Mouse (Mus musculus) adrenal gland, postnatal 36 days (tissue): ENCODE results near the gene Egfem1. TPM values are rescaled to one million over a fixed set of nuclear protein-coding genes. Genes with fewer than 3 reads are reported as not detected.

ENCODE experiments used
- DNase-seq, 2 experiments: peaks; one replicate each; pipeline ENCODE4 v3.0.0; 2021; ENCODE audit warnings: mixed read lengths in 1 of 2
- long read RNA-seq, 2 experiments: library from polyadenylated mRNA; stranded (forward); transcript quantifications; one replicate each; pipeline ENCODE4 v2.0.0; 2021; ENCODE audit warnings: borderline sequencing depth in 2 of 2
- total RNA-seq, 2 experiments: library from RNA; stranded (reverse); gene quantifications; 2 replicates each; pipeline ENCODE4 v1.2.3; 2021

The Egfem1 gene
- total RNA-seq = under 1 TPM in 1 of 2 experiments, not detected in 1; 0.36 TPM
- long read RNA-seq, experiment 1, partial matches to known transcripts = 0 of 1 reads
- long read RNA-seq, experiment 1, other reads (novel, unspliced or antisense) = 1 of 1 reads
- long read RNA-seq, experiment 2 = 0 reads

DNA sequence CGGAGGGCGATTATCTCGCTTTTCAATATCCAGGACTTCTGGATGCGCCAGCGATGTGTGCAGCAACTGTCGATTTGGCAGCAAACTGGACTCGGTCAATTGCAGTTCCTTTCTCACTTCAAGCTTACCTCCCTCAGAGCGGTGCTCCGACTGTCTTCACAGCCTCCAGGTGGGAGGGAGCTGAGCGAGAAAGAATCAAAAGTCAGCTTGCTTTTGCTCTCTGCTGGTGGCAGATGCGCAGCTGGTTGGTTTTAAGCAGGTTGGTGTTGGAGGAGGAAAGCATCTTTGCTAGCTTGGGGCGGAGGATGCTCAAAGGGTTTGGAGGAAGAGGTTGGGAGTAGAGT, at the start of gene Egfem1:
Gene Egfem1, plus strand, starts transcription at position 72 of the 344 bp plus-strand sequence.
- DNase-seq = no peak

GRCm38 (mm10) chr3:29033107-29033506, 48.7 kb upstream of the Egfem1 start:
- DNase-seq = no peak

DNA sequence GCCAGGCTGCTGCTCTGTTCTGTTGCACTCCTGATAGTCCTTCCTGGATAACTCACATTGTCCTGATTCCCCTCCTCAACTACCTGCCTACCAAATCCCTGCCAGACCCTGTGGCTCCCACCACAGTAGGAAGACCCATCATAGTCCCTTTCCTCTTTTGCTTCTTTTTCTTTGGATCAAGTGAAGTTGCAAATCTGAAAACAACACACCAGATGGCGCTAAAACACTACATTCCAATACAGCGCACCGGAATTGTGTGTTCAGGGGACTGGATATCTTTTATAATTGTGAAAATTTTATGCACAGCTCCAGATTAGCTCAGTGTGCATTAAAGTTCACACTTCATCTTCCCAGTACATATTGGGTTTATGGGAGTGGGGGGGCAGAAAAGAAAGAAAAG, 45.7 kb upstream of the Egfem1 start:
- peak; percentile 7 to 33 for DNase-seq

DNA sequence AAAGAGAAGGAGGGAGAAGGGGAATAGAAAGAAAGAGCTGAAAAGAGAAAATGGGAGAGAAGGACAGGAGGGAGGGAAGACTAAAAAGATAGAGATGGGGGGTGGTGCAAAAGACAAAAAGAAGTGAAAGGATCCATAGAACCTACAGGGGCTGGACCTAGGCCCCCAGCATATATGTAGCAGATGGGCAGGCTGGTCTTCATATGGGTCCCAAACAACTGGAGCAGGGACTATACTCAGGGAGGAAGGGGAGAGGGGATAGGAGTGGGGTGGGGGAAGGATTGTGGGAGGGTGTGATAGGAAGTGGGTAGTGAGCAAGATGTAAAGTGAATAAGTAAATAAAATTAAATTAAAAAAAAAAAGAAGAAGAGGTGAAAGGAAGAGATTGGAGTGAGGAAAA, 45.2 kb upstream of the Egfem1 start:
- no peak for DNase-seq

DNA sequence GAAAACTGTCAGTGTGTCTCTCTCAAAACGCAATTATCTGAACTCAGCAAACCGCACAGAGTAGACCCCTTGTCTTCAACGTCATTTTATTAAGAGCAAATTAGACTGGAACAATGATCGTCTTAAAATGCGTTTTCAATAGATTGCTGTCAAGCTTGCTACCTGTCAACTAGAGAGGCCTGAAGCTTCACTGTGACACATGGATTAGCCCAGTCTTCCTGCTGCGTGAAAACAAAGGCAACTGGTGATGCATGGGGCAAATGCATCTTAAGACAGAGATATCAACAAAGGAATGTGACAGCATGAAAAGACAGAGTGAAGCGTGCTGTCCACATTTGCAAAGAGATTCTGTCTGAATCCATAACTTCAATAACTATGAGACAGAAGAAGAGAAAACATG, 41.8 kb upstream of the Egfem1 start:
- no peak for DNase-seq

- peak in 1 of 2 experiments; percentile 2 for DNase-seq
Measured at GRCm38 (mm10) chr3:29046281-29046680, 35.5 kb upstream of the Egfem1 start.

DNA sequence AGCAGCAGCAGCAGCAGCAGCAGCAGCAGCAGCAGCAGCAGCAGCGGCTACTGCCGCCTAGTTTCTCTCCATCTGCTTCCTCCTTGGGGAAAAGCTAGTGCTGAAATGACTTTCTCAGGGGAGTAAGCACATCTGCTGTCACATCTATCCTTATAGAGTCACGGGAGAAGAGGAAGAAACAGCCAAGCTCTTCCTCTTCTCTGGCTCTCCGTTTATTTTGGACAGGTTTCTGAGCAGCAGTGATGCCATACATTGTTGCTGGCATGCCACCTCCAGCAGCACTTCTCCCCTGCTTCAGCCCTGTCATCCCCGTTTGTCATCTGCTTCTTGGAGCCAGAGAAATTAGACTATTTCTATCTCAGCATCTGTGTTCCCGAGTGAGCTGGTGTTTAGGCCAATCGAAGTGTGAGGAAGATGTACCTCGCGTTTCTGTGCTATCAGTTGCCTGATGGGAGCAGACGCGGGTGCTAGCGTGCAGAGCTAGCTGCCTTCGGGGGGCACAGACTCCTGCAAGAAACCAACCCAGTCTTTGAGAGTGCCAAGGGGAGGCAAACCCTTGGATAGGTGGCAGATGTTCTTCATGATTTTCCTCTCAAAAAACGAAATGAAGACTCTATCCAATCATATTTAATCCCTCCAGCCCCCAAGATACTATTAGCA, 34.4 kb upstream of the Egfem1 start:
- no peak for DNase-seq

DNA sequence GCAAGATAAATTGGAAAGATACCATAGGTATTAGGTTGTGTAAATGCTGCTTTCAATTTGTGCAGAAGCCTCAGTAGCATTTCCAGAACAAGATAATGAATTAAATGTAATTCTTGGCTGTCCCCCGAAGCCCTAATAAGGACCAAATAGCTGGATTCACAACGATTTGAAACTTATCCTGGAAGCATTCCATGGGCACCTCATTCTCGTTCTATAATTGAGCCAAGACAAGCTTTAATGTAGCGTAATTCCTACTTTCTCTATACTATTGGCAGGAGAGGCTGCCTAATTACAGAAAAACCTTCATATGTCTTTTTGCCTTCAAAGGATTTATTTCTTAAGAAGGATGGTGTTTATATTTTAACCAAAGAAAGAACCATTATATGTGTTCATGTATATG, 18.7 kb upstream of the Egfem1 start:
- DNase-seq = no peak

- no peak for DNase-seq
Measured at GRCm38 (mm10) chr3:29068428-29069098, 13.3 kb upstream of the Egfem1 start.

- DNase-seq = no peak
Measured at GRCm38 (mm10) chr3:29071315-29071714, 10.5 kb upstream of the Egfem1 start.

- DNase-seq = no peak
Measured at GRCm38 (mm10) chr3:29081517-29081916, 306 bp upstream of the Egfem1 start.

GRCm38 (mm10) chr3:29082296-29082995, 623 bp downstream of the Egfem1 start:
- DNase-seq = peak; percentile 21 to 36

DNA sequence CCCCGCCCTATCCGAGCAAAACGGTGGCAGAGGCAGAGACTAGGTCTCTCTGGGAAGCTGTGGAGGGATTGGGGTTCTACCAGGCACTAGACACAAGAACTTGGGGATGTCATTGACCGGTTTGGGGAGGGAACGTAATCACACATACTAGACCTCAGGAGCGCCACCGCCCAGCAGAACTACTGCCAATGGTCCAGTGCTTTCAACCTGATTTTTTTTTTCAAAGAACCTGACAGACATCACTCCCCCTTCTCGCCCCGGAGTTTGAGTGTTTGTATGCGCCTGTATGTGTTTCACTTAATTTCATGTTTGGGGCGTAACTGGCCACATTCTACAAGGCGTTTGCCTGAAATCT, 1.1 kb downstream of the Egfem1 start:
- DNase-seq = no peak

DNA sequence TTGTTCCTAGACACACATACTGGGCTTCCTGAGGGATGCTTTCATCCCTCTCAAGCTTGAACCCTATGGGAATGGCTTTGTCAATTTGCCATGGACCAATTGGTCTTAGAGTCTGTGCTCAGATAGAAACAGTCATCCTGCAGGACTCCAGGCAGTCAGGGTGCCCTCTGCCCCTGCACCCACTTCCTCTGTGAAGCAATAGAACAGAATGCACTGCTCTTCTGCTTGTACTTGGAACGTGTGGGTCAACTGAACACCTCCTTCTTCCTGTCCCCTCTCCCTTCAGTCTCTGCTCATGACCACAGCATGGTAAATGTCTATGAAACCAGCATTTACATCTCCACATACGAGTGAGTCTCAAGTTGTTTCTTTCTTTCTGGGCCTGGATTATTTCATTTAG, 16.6 kb downstream of the Egfem1 start:
- no peak for DNase-seq

- no peak for DNase-seq
Measured at GRCm38 (mm10) chr3:29106016-29106723, 24.3 kb downstream of the Egfem1 start.

DNA sequence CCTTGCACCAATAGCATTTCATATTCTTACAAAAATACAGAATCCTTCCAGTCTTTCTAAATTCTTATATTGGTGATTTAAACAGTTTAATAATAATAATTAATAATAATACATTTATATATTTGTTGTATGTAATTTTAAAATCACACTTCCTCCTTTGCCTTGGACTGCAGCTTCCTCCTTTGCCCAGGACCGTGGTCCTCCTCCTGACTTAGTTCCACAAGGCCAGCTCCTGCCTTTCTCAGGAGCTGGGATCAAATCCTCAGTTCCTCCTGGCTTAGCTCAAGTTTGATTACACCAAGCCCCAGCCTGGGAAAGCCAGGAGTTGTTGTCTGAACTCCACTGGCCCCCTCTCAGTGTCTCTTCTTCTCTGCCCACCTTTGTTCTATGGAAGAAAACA, 25.3 kb downstream of the Egfem1 start:
- no peak for DNase-seq

DNA sequence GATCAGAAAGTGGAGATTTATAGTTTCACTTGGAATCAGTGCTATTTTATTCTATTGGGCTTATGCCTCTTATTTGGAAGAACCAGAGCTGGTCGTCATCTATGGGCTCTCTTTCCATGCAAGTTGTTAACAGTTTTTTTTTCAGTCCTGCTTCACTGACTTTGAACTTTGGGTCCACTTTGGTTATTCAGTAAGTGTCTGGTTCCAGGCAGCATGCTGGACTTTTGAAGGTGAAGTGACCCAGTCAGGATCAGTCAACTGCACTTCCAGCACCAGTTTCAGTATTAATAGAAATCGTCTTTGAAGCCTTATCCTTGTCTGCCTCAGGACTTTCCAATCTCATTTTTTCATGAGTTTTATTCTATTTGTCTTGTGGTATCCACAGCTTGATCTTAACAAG, 28.5 kb downstream of the Egfem1 start:
- DNase-seq = no peak

DNA sequence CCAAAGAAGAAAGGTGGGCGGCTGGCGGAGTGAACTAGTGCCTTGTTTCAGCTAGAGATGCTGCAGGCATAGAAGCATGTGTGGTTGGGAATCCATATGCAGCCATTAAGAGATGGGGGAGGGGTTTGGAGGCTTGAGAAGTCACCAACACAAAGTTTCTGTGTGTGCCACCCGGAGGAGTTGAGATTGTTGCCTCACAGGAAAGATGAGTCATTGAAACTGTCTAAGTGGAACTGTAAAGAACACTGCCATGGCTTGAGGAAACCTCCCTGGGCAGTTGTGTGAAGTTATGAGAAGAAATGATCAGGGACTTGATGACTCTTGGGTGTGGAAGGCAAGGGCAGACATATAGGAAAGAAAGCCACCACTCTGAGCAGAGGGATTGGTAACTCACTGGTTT, 32.7 kb downstream of the Egfem1 start:
- no peak for DNase-seq

DNA sequence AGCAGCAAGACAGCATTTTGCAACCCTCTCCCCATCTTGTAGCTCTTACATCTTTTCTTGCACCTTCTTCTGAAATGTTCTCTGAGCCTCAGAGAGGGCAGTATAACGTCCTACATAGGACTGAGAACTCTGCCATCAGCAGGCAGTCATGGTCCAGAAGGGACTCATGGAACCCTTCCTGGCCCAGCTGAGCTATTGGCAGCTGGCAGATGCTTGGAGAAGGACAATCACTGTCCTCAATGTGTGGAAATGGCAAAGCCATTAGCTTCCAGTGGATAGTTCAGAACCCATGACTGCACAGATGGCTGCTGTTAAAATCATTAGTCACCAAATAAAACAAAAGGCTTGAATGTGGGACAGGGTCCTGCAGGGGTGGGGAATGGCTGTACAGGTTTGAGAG, 35.6 kb downstream of the Egfem1 start:
- DNase-seq = no peak

GRCm38 (mm10) chr3:29122556-29122955, 40.7 kb downstream of the Egfem1 start:
- DNase-seq = no peak

DNA sequence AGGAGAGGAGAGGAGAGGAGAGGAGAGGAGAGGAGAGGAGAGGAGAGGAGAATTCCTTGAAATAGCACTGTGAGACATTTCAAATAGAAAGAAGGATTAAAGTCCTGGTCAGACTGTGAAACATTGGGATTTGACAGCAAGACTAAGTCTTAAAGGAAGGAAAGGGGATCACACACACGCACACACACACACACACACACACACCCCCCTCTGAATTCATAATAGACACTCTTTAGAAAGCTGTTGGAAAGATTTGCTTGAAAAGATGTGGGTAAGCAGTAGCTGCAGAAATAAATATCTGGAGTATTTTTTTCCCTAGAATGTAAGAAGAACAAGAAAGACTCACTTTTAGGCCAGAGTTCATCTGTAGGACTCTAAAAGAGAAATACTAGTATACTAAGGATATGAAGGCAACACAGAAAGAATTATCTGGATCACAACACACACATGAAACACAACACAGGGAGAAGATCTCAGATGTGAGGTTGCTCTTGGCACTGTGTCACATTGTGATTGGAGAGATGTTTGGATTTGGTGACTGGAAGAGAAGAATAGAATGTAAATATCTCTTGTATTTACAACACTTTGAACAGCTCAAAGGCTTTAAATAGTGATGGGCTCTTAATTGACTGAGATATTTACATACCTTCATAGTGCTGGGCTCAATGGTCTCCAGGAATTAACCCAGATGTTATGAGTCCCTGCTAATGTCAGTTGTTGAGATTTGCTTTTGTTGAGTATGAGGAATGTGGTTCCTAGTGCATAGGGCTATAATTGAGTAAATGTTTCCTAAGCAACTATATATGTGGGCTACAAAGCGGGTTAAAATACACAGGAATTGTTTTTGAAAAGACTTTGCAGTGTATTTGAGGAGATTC, 50.5 kb downstream of the Egfem1 start:
- no peak for DNase-seq

DNA sequence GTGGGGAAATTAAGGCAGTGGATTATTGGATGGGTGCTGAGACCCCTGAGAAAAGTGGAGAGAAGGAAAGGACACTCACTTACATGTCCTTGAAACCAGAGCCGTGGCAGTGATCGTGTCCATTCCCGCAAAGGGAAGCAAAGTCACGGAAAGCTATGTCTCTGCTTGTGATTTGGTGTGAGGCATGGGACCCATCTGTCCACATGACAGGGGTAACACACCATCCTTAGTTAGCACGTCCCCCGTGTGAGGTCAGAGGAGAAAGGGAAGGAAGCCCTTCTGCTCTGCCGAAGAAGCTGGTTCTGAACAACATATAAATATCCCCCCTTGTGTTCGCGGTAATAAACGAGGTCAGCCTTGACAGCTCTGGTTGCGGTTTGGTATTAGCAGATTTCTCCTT, 52.7 kb downstream of the Egfem1 start:
- no peak for DNase-seq
